Mouse (Mus musculus) adrenal gland, adult 18-20 months (tissue): Measurements from ENCODE around the gene Fezf2. TPM values are rescaled to one million over a fixed set of nuclear protein-coding genes. Genes with fewer than 3 reads are reported as not detected.

ENCODE experiments used
- total RNA-seq, 2 experiments: library from RNA; stranded (reverse); gene quantifications; 1 replicate in 1 of 2; 2 replicates in 1 of 2; pipeline ENCODE4 v1.2.3; 2021

Fezf2 gene
- total RNA-seq, 2 experiments from 2014 or later = not detected

Other genes starting within 250 kb of the Fezf2 start
- gene Gm49355, start 64.2 kb downstream of the Fezf2 start, total RNA-seq = under 1 TPM in 1 of 2 experiments, not detected in 1; 0.20 TPM
- 10 to 100 TPM; 27.0 to 38.3 TPM for gene 3830406C13Rik, start 64.0 kb downstream of the Fezf2 start, total RNA-seq